Mouse (Mus musculus) midbrain, postnatal 0 days (tissue): ENCODE measurements around the gene Mical2. TPM values are rescaled to one million over a fixed set of nuclear protein-coding genes. Genes with fewer than 3 reads are reported as not detected.

Source experiments
- ATAC-seq: fragments of 200-750 bp; cut with Nextera tagmentation; 2 replicates; pipeline ENCODE4 v1.8.0; 2017; ENCODE audit warnings: moderate number of reproducible peaks, mild to moderate bottlenecking, moderate TSS enrichment, moderate library complexity; ENCODE audit not compliant: low FRiP score
- DNase-seq: peaks from one replicate; pipeline ENCODE4 v3.0.0-alpha.2; 2015; ENCODE audit warnings: low spot score
- H3K27ac ChIP-seq: fragments of 300-500 bp; sonication (generic); 2 replicates; pipeline ENCODE4 v1.5.1; 2014; ENCODE audit warnings: low read depth, mild to moderate bottlenecking, low read length, mixed read lengths
- H3K27me3 ChIP-seq: fragments of 300-500 bp; sonication (generic); 2 replicates; pipeline ENCODE4 v1.6.1; 2014; ENCODE audit warnings: low read length, control low read depth, mixed read lengths; ENCODE audit not compliant: insufficient read depth
- H3K36me3 ChIP-seq: fragments of 300-500 bp; sonication (generic); 2 replicates; pipeline ENCODE4 v1.6.1; 2014; ENCODE audit warnings: low read length, control low read depth, mixed read lengths; ENCODE audit not compliant: insufficient read depth
- H3K4me1 ChIP-seq: fragments of 300-500 bp; sonication (generic); 2 replicates; pipeline ENCODE4 v1.6.1; 2014; ENCODE audit warnings: mild to moderate bottlenecking, control low read depth, antibody characterized with exemption, low read length, mixed read lengths; ENCODE audit not compliant: insufficient read depth
- H3K4me2 ChIP-seq: fragments of 300-500 bp; sonication (generic); 2 replicates; pipeline ENCODE4 v1.6.1; 2014; ENCODE audit warnings: low read depth, mild to moderate bottlenecking, low read length, mixed read lengths; ENCODE audit not compliant: poor library complexity, severe bottlenecking
- H3K4me3 ChIP-seq: fragments of 300-500 bp; sonication (generic); 2 replicates; pipeline ENCODE4 v1.5.1; 2014; ENCODE audit warnings: low read depth, mild to moderate bottlenecking, low read length, moderate library complexity
- H3K9ac ChIP-seq: fragments of 300-500 bp; sonication (generic); replicated peaks from 2 replicates; pipeline ENCODE4 v1.6.1; 2014; ENCODE audit warnings: mild to moderate bottlenecking, low read length, moderate library complexity, mixed read lengths; ENCODE audit not compliant: poor library complexity, severe bottlenecking
- H3K9me3 ChIP-seq: fragments of 300-500 bp; sonication (generic); 2 replicates; pipeline ENCODE4 v1.6.1; 2016; ENCODE audit warnings: low read length, control low read depth
- CTCF ChIP-seq: IDR thresholded peaks from 2 replicates; pipeline ENCODE4 v1.5.1; 2016; ENCODE audit warnings: antibody characterized with exemption, mild to moderate bottlenecking
- WGBS: fragments of 180-500 bp; shearing (Covaris S2); extraction: QIAGEN DNeasy Blood & Tissue Kit; methylation state at CpG from one replicate; pipeline ENCODE4 v1.1.7; 2014; 5-methylcytosine and 5-hydroxymethylcytosine counted together
- polyA plus RNA-seq: library from polyadenylated mRNA; unstranded; fragments of >200 nt; fragmentation: Nextera tagmentation; extraction: Ambion mirVana; gene quantifications from 2 replicates; pipeline ENCODE4 v1.2.1, GENCODE M21; 2015
- total RNA-seq: library from RNA; depleted of rRNA; stranded (reverse); fragments of >200 nt; gene quantifications from 2 replicates; pipeline ENCODE4 v1.2.3, GENCODE M21; 2014

Gene Mical2
- total and polyA plus RNA-seq, 2 experiments from 2014 or later = 6.2 to 11.0 TPM

GRCm38 (mm10) chr7:112336213-112336631 lies 110.6 kb downstream of the Mical2 start:
- H3K27ac ChIP-seq = 0 out of 2 replicates have a peak overlapping the region, but pooled peaks have one; percentile 3

GRCm38 (mm10) chr7:112336769-112337168 lies 111.1 kb downstream of the Mical2 start:
- no peak overlapping the region for H3K4me2 ChIP-seq
- no peaks in the 10 kb centered on the region; the same call in 1 of the 2 replicates for H3K27me3 ChIP-seq
- H3K4me3 ChIP-seq = no peak overlapping the region
- no peaks in the 10 kb centered on the region for H3K36me3 ChIP-seq
- H3K4me1 ChIP-seq = 0 out of 2 replicates have a peak, but pooled peaks cover 8% of the 10 kb centered on the region
- no peak overlapping the region for H3K9ac ChIP-seq
- 0 out of 2 replicates have a peak overlapping the region, but pooled peaks have one; percentile 3 for H3K27ac ChIP-seq
- 44% methylated on average over 15 of the region's 15 CpGs for WGBS
- H3K9me3 ChIP-seq = no peaks in the 10 kb centered on the region
- no peak for TF ChIP-seq CTCF
- ATAC-seq (no peak; the same call in 1 of the 2 replicates), DNase-seq (peak; percentile 58)

More at GRCm38 (mm10) chr7:112336213-112336631, 110.6 kb downstream of the Mical2 start:
- Histone ChIP-seq H3K36me3 (no peaks in the 10 kb centered on the region), H3K4me1 (0 out of 2 replicates have a peak, but pooled peaks cover 8% of the 10 kb centered on the region), H3K4me3 (no peak overlapping the region), H3K9me3 (no peaks in the 10 kb centered on the region), H3K27me3 (no peaks in the 10 kb centered on the region; the same call in 1 of the 2 replicates), H3K4me2 (no peak overlapping the region), H3K9ac (no peak overlapping the region)
- ATAC-seq (peak; percentile 60), DNase-seq (peak; percentile 85)
- 62% methylated on average over 6 of the region's 6 CpGs for WGBS
- no peak for TF ChIP-seq CTCF

DNA sequence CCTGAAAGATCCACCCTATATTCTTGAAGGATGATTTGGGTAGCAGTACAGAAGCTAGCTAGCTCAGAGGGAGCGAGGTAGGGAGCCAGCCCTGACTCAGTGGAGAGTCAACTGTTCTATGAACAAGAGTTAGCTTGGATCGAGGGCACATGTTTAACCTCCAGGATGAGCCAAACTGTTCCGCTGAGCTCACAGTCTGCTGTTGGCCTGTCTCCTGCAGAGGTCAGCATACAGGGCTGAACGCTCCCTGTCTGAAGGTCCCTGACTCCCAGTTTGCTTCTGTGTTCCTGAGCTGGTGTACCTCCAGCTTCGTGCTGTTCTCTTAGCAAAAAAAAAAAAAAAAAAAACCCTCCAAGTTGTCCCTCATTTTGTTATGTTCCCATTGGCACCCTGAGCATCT lies 112.1 kb downstream of the Mical2 start:
- 0 out of 2 replicates have a peak, but pooled peaks cover 8% of the 10 kb centered on the region for H3K4me1 ChIP-seq
- no peak overlapping the region for H3K4me2 ChIP-seq
- no peaks in the 10 kb centered on the region; the same call in 1 of the 2 replicates for H3K27me3 ChIP-seq
- no peak overlapping the region for H3K27ac ChIP-seq
- H3K4me3 ChIP-seq = no peak overlapping the region
- no peak for DNase-seq
- ATAC-seq = no peak
- WGBS = 84% methylated on average over 5 of the region's 5 CpGs
- no peaks in the 10 kb centered on the region for H3K36me3 ChIP-seq
- no peaks in the 10 kb centered on the region for H3K9me3 ChIP-seq
- H3K9ac ChIP-seq = no peak overlapping the region
- no peak for TF ChIP-seq CTCF

DNA sequence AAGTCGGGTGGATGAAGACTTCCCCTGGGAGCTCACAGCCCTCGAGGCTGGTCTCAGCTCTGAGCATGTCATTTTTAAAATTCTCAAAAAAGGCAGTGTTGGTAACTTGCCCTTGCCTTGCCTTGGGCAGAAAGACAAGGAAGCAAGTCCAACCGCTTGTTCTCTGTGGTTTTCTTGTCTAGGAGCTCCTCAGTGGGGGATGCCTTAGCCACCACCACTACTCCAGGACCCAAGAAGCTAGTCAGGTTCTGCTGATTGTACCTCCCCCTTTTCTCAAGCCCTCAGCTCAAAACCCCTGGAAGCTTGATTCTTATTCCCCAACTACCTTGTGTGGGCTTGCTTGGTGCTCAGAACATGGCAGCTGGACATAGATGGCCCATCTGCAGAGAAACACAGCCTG lies 115.4 kb downstream of the Mical2 start:
- no peak for TF ChIP-seq CTCF
- Histone ChIP-seq H3K9ac (no peak overlapping the region), H3K27ac (no peak overlapping the region), H3K27me3 (no peaks in the 10 kb centered on the region), H3K36me3 (no peaks in the 10 kb centered on the region), H3K9me3 (no peaks in the 10 kb centered on the region), H3K4me2 (no peak overlapping the region), H3K4me3 (no peak overlapping the region), H3K4me1 (0 out of 2 replicates have a peak, but pooled peaks cover 6% of the 10 kb centered on the region)
- ATAC-seq (no peak), DNase-seq (no peak)
- 68% methylated on average over 3 of the region's 3 CpGs for WGBS

- ATAC-seq = no peak
- Histone ChIP-seq H3K9ac (no peak overlapping the region), H3K4me1 (no peaks in the 10 kb centered on the region), H3K4me3 (no peak overlapping the region), H3K27me3 (no peaks in the 10 kb centered on the region), H3K27ac (no peak overlapping the region), H3K9me3 (no peaks in the 10 kb centered on the region), H3K4me2 (no peak overlapping the region), H3K36me3 (no peaks in the 10 kb centered on the region)
- TF ChIP-seq CTCF = no peak
- WGBS = 73% methylated on average over 1 of the region's 1 CpGs
- no peak for DNase-seq
These were observed 120.0 kb downstream of the Mical2 start for GRCm38 (mm10) chr7:112345687-112346086.

DNA sequence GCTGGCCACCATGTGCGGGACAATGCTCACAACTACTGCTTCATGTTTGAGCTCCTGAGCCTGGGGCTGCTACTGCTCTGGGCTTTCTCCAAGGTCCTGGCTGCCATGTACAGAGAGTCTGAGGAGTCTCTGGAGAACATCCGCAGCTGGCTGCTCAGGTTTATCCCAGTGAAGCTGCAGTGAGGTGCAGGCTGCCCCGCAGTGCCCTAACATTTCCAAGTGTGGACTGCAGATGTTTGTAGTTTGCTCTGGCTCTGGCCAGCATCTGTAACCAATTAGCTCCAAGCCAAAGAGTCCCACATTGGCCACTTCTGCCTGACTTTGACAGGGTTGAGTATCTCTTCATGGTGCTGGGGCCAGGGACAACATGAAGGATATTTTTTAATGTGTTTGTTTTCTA lies 125.9 kb downstream of the Mical2 start:
- Histone ChIP-seq H3K36me3 (no peaks in the 10 kb centered on the region), H3K9me3 (no peaks in the 10 kb centered on the region), H3K27me3 (no peaks in the 10 kb centered on the region), H3K4me3 (no peak overlapping the region), H3K4me2 (no peak overlapping the region), H3K4me1 (no peaks in the 10 kb centered on the region; the same call in 1 of the 2 replicates), H3K27ac (no peak overlapping the region), H3K9ac (no peak overlapping the region)
- DNase-seq (no peak), ATAC-seq (no peak)
- TF ChIP-seq CTCF = no peak
- WGBS = 99% methylated on average over 3 of the region's 3 CpGs
